Comparison of ENCODE assay signal across 29 mouse cellular contexts in genomic region chr17:35927471-35927870, GRCm38 (mm10). TPM values are rescaled to one million over a fixed set of nuclear protein-coding genes. Genes with fewer than 3 reads are reported as not detected.
A peak's percentile ranks its signal among the peaks of the same experiment; 100 is the strongest.
DNase-seq lines count a peak whose midpoint lies in the region; ATAC-seq lines count a peak whose summit lies in the region.
"Had no signal": no experiment of that assay in that cellular context is flagged by ENCODE, and none has a peak within 500 bp of the region (broad histone marks: within the 10 kb centered on the region; RNA-seq: fewer than 3 reads in every experiment).

No protein-coding gene starts in this region.

- H3K4me3 ChIP-seq in heart, embryonic 12.5 days = no peak overlapping the region
- H3K4me3 ChIP-seq in intestine, embryonic 16.5 days (ENCODE audit: low read length) = no peak overlapping the region
- H3K4me3 ChIP-seq in liver, embryonic 15.5 days (replicated peaks) = no peak overlapping the region
- H3K4me3 ChIP-seq: heart, adult 2 months; heart, embryonic 15.5 days; limb, embryonic 10.5 days; megakaryocyte, embryonic 14.5 days; midbrain, embryonic 15.5 days; myocyte; neural tube, embryonic 13.5 days had no signal

- H3K4me1 ChIP-seq in heart, embryonic 12.5 days (replicated peaks) = peaks cover 9% of the 10 kb centered on the region; the same call in 1 of the 2 replicates
- 0 out of 2 replicates have a peak, but pooled peaks cover 3% of the 10 kb centered on the region for H3K4me1 ChIP-seq in intestine, embryonic 16.5 days (ENCODE audit: control insufficient read depth, insufficient read depth, low read length)
- H3K4me1 ChIP-seq in liver, embryonic 15.5 days (replicated peaks) = peaks cover 62% of the 10 kb centered on the region
- H3K4me1 ChIP-seq: limb, embryonic 10.5 days had no signal

- ATAC-seq in heart, embryonic 12.5 days (ENCODE audit: insufficient number of reproducible peaks, low FRiP score) = no peak
- peak; percentile 48 for ATAC-seq in intestine, embryonic 16.5 days
- peak; percentile 84 for ATAC-seq in liver, embryonic 15.5 days (ENCODE audit: insufficient read depth)
- no peak for ATAC-seq in frontal cortex, adult (ENCODE audit: low TSS enrichment)
- ATAC-seq: CD4-positive, CD25-positive, alpha-beta regulatory T cell, adult 4 months; forebrain, postnatal 0 days; inflammation-experienced regulatory T-cells, adult 6 months; midbrain, embryonic 15.5 days had no signal

- H3K4me2 ChIP-seq in heart, embryonic 12.5 days = no peak overlapping the region
- no peak overlapping the region for H3K4me2 ChIP-seq in intestine, embryonic 16.5 days (ENCODE audit: low read depth, low read length)
- H3K4me2 ChIP-seq in liver, embryonic 15.5 days = 0 out of 2 replicates have a peak overlapping the region, but pooled peaks have one; percentile 40
- H3K4me2 ChIP-seq: heart, embryonic 15.5 days; hindbrain, embryonic 14.5 days; midbrain, embryonic 15.5 days; neural tube, embryonic 13.5 days had no signal

- whole genome bisulfite sequencing in heart, embryonic 12.5 days = 8% methylated on average over 1 of the region's 1 CpGs
- 51% methylated on average over 1 of the region's 1 CpGs for WGBS in intestine, embryonic 16.5 days
- 14% methylated on average over 1 of the region's 1 CpGs for WGBS in liver, embryonic 15.5 days (ENCODE audit: insufficient replicate concordance)

- H3K9ac ChIP-seq in heart, embryonic 12.5 days = 0 out of 2 replicates have a peak overlapping the region, but pooled peaks have one; percentile 8
- no peak overlapping the region for H3K9ac ChIP-seq in intestine, embryonic 16.5 days (ENCODE audit: low read depth, low read length)
- no peak overlapping the region for H3K9ac ChIP-seq in liver, embryonic 15.5 days
- H3K9ac ChIP-seq: forebrain, postnatal 0 days; heart, embryonic 15.5 days; hindbrain, embryonic 14.5 days; midbrain, embryonic 15.5 days; neural tube, embryonic 13.5 days had no signal

- no peaks in the 10 kb centered on the region for H3K9me3 ChIP-seq in heart, embryonic 12.5 days (replicated peaks)
- H3K9me3 ChIP-seq in intestine, embryonic 16.5 days (ENCODE audit: control insufficient read depth, low read length) = no peaks in the 10 kb centered on the region
- no peaks in the 10 kb centered on the region for H3K9me3 ChIP-seq in liver, embryonic 15.5 days (replicated peaks)
- H3K9me3 ChIP-seq: heart, embryonic 15.5 days; limb, embryonic 10.5 days; megakaryocyte, embryonic 14.5 days; midbrain, embryonic 15.5 days; neural tube, embryonic 13.5 days had no signal

- no peak overlapping the region for H3K27ac ChIP-seq in heart, embryonic 12.5 days (ENCODE audit: poor library complexity, severe bottlenecking)
- H3K27ac ChIP-seq in intestine, embryonic 16.5 days (ENCODE audit: low read length) = no peak overlapping the region
- H3K27ac ChIP-seq in liver, embryonic 15.5 days (replicated peaks) = peak overlapping the region; percentile 77
- H3K27ac ChIP-seq: heart, adult 2 months; heart, embryonic 15.5 days; hindbrain, embryonic 14.5 days; limb, embryonic 10.5 days; midbrain, embryonic 15.5 days; neural tube, embryonic 13.5 days had no signal

- peaks cover 88% of the 10 kb centered on the region for H3K36me3 ChIP-seq in heart, embryonic 12.5 days
- H3K36me3 ChIP-seq in intestine, embryonic 16.5 days (ENCODE audit: control insufficient read depth, insufficient read depth, low read length) = peaks cover 42% of the 10 kb centered on the region; the same call in 1 of the 2 replicates
- peaks cover 90% of the 10 kb centered on the region for H3K36me3 ChIP-seq in liver, embryonic 15.5 days (replicated peaks)

- H3K27me3 ChIP-seq in heart, embryonic 12.5 days (replicated peaks) = no peaks in the 10 kb centered on the region
- no peaks in the 10 kb centered on the region for H3K27me3 ChIP-seq in intestine, embryonic 16.5 days (replicated peaks; ENCODE audit: control insufficient read depth, insufficient read depth, low read length)
- H3K27me3 ChIP-seq in liver, embryonic 15.5 days = no peaks in the 10 kb centered on the region
- H3K27me3 ChIP-seq: heart, embryonic 15.5 days; megakaryocyte, embryonic 14.5 days; midbrain, embryonic 15.5 days; neural tube, embryonic 13.5 days had no signal

- DNase-seq in heart, adult 9 months (ENCODE audit: low spot score in 2 of 2) = no peak
- DNase-seq in adrenal gland, postnatal 25 days = no peak
- no peak for DNase-seq in thymus, postnatal 0 days (ENCODE audit: low spot score)
- DNase-seq: adrenal gland, adult 2 months; cerebellum, adult 18-20 months; cerebellum, postnatal 25 days; forebrain, postnatal 0 days; gastrocnemius, postnatal 36 days; heart, adult 2 months; heart, postnatal 36 days; kidney, adult 9 months; kidney, postnatal 14 days; lung, postnatal 14 days; retina, postnatal 1 day; right cerebral cortex, postnatal 4 days; thymus, postnatal 36 days had no signal

RNA-seq across cellular contexts. Expression of gene Ppp1r10, which starts 11.2 kb away (rescaled TPM):
- polyA plus RNA-seq in heart, embryonic 12.5 days (2016; fragmentation: Nextera tagmentation; extraction: Ambion mirVana) = 35.8 and 39.6 TPM in 2 replicates
- 28.8 and 30.1 TPM in 2 replicates for polyA plus RNA-seq in intestine, embryonic 16.5 days (2015; fragmentation: Nextera tagmentation; extraction: Ambion mirVana)
- 20.9 and 22.3 TPM in 2 replicates for polyA plus RNA-seq in liver, embryonic 15.5 days (2015; fragmentation: Nextera tagmentation; extraction: Ambion mirVana)
- total RNA-seq in adrenal gland, postnatal 25 days (2021) = 85.0 and 88.1 TPM in 2 replicates
- 35.6 and 36.0 TPM in 2 replicates for polyA plus RNA-seq in thymus, postnatal 0 days (2015; fragmentation: Nextera tagmentation; extraction: Ambion mirVana)

RNA-seq across cellular contexts. Expression of gene Mrps18b, which starts 11.3 kb away (rescaled TPM):
- 63.4 and 72.7 TPM in 2 replicates for polyA plus RNA-seq in heart, embryonic 12.5 days (2016; fragmentation: Nextera tagmentation; extraction: Ambion mirVana)
- polyA plus RNA-seq in intestine, embryonic 16.5 days (2015; fragmentation: Nextera tagmentation; extraction: Ambion mirVana) = 133 and 145 TPM in 2 replicates
- polyA plus RNA-seq in liver, embryonic 15.5 days (2015; fragmentation: Nextera tagmentation; extraction: Ambion mirVana) = 68.7 and 71.1 TPM in 2 replicates
- total RNA-seq in adrenal gland, postnatal 25 days (2021) = 81.8 and 90.3 TPM in 2 replicates
- polyA plus RNA-seq in thymus, postnatal 0 days (2015; fragmentation: Nextera tagmentation; extraction: Ambion mirVana) = 91.1 and 93.5 TPM in 2 replicates

RNA-seq across cellular contexts. Expression of gene Atat1, which starts 17.6 kb away (rescaled TPM):
- 56.0 and 56.4 TPM in 2 replicates for polyA plus RNA-seq in heart, embryonic 12.5 days (2016; fragmentation: Nextera tagmentation; extraction: Ambion mirVana)
- 43.4 and 45.4 TPM in 2 replicates for polyA plus RNA-seq in intestine, embryonic 16.5 days (2015; fragmentation: Nextera tagmentation; extraction: Ambion mirVana)
- polyA plus RNA-seq in liver, embryonic 15.5 days (2015; fragmentation: Nextera tagmentation; extraction: Ambion mirVana) = 7.3 and 8.0 TPM in 2 replicates
- 35.6 and 44.1 TPM in 2 replicates for total RNA-seq in adrenal gland, postnatal 25 days (2021)
- polyA plus RNA-seq in thymus, postnatal 0 days (2015; fragmentation: Nextera tagmentation; extraction: Ambion mirVana) = 16.4 and 17.5 TPM in 2 replicates

RNA-seq across cellular contexts. Expression of gene 2310061I04Rik, which starts 30.2 kb away (rescaled TPM):
- polyA plus RNA-seq in heart, embryonic 12.5 days (2016; fragmentation: Nextera tagmentation; extraction: Ambion mirVana) = 25.6 and 26.2 TPM in 2 replicates
- polyA plus RNA-seq in intestine, embryonic 16.5 days (2015; fragmentation: Nextera tagmentation; extraction: Ambion mirVana) = 29.1 and 30.1 TPM in 2 replicates
- 8.5 and 9.7 TPM in 2 replicates for polyA plus RNA-seq in liver, embryonic 15.5 days (2015; fragmentation: Nextera tagmentation; extraction: Ambion mirVana)
- 41.3 and 56.5 TPM in 2 replicates for total RNA-seq in adrenal gland, postnatal 25 days (2021)
- 24.5 and 27.1 TPM in 2 replicates for polyA plus RNA-seq in thymus, postnatal 0 days (2015; fragmentation: Nextera tagmentation; extraction: Ambion mirVana)

RNA-seq across cellular contexts. Expression of gene Abcf1, which starts 42.1 kb away (rescaled TPM):
- polyA plus RNA-seq in heart, embryonic 12.5 days (2016; fragmentation: Nextera tagmentation; extraction: Ambion mirVana) = 73.9 and 76.5 TPM in 2 replicates
- polyA plus RNA-seq in intestine, embryonic 16.5 days (2015; fragmentation: Nextera tagmentation; extraction: Ambion mirVana) = 88.5 and 90.2 TPM in 2 replicates
- polyA plus RNA-seq in liver, embryonic 15.5 days (2015; fragmentation: Nextera tagmentation; extraction: Ambion mirVana) = 37.4 and 47.0 TPM in 2 replicates
- 99.5 and 116 TPM in 2 replicates for total RNA-seq in adrenal gland, postnatal 25 days (2021)
- 102 and 114 TPM in 2 replicates for polyA plus RNA-seq in thymus, postnatal 0 days (2015; fragmentation: Nextera tagmentation; extraction: Ambion mirVana)

Comparison
In these comparisons a context has a peak if more than half of its experiments do, and no peak if none do; other contexts are left out.
1. ATAC-seq: peak in intestine, embryonic 16.5 days (single experiment) and liver, embryonic 15.5 days (single experiment); none in heart, embryonic 12.5 days (single experiment) and frontal cortex, adult (single experiment).